Mouse (Mus musculus): ENCODE measurements around the gene Cradd. TPM values are rescaled to one million over a fixed set of nuclear protein-coding genes. Genes with fewer than 3 reads are reported as not detected.

The Cradd gene
- total and polyA plus RNA-seq, 3 experiments, result 1.9 to 9.0 TPM; not detected in 1

GRCm38 (mm10) chr10:95257979-95258378, 66.0 kb downstream of the Cradd start:
- Histone ChIP-seq H3K36me3 (ENCODE audit: control insufficient read depth in 1 of 2, insufficient read depth in 2 of 2, low read length in 2 of 2) (no peaks in the 10 kb centered on the region), H3K4me3 (ENCODE audit: control insufficient read depth in 1 of 2, insufficient read depth in 1 of 2, low read depth in 2 of 2, low read length in 2 of 2) (no peak overlapping the region), H3K27me3 (ENCODE audit: control insufficient read depth in 1 of 2, insufficient read depth in 2 of 2, low read length in 2 of 2) (no peaks in the 10 kb centered on the region), H3K27ac (ENCODE audit: control insufficient read depth, low read depth, low read length) (no peak overlapping the region), H3K79me2 (ENCODE audit: control insufficient read depth, insufficient read depth, low read length, poor library complexity) (no peaks in the 10 kb centered on the region), H3K9ac (ENCODE audit: control insufficient read depth, low read depth, low read length, poor library complexity, severe bottlenecking) (no peak overlapping the region), H3K4me1 (ENCODE audit: control insufficient read depth in 1 of 2, insufficient read depth in 2 of 2, low read length in 2 of 2) (no peaks in the 10 kb centered on the region), H3K9me3 (replicated peaks; ENCODE audit: insufficient read depth, low read length) (no peaks in the 10 kb centered on the region)
- no peak; a peak in 1 of 6 replicates for TF ChIP-seq CTCF (IDR thresholded peaks at IDR 0.05 in 2 of 3, conservative IDR thresholded peaks at IDR 0.05 in 1 of 3; ENCODE audit: control insufficient read depth in 1 of 3, insufficient read depth in 1 of 3, low read depth in 2 of 3, low read length in 3 of 3, poor library complexity in 1 of 3, severe bottlenecking in 1 of 3)
- TF ChIP-seq JUND (IDR thresholded peaks at IDR 0.05; ENCODE audit: low read depth, low read length), result no peak
- no peak for TF ChIP-seq ZC3H11A (IDR thresholded peaks at IDR 0.05; ENCODE audit: low read depth, low read length)
- no peak for TF ChIP-seq MEF2A (IDR thresholded peaks at IDR 0.05; ENCODE audit: extremely low read depth, insufficient replicate concordance, low read depth, low read length, poor library complexity, severe bottlenecking)
- no peak for TF ChIP-seq USF2 (IDR thresholded peaks at IDR 0.05; ENCODE audit: borderline replicate concordance in 1 of 2, insufficient read depth in 1 of 2, low read depth in 1 of 2, low read length in 2 of 2)
- no peak for DNase-seq (ENCODE audit: low read depth, low spot score)

DNA sequence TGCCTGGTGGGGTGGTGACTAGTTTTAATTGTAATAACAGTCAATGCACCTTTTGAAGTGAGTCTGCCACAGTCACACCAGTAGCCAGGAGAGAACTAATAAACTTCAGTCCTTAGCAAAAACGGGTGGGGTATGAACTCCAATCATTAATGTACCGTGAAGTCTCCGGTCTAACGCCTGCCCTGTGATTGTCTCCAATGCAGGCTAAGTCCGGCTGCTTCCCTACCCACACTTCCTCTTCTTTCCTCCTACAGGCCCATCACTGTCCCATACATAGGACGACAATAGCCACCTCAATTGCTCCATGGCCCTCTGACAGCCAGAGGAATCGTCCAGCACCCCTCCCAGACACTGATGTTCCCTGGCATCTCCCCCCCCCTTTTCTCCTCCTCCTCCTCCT, 67.8 kb downstream of the Cradd start:
- H3K9ac ChIP-seq (ENCODE audit: control insufficient read depth, low read depth, low read length, poor library complexity, severe bottlenecking), result no peak overlapping the region
- no peaks in the 10 kb centered on the region for H3K79me2 ChIP-seq (ENCODE audit: control insufficient read depth, insufficient read depth, low read length, poor library complexity)
- no peak overlapping the region for H3K4me3 ChIP-seq (ENCODE audit: control insufficient read depth in 1 of 2, insufficient read depth in 1 of 2, low read depth in 2 of 2, low read length in 2 of 2)
- no peak for TF ChIP-seq RAD21 (IDR thresholded peaks at IDR 0.05; ENCODE audit: low read depth, low read length)
- no peak for TF ChIP-seq POLR2A (IDR thresholded peaks at IDR 0.05; ENCODE audit: control insufficient read depth in 1 of 2, insufficient read depth in 1 of 2, low read depth in 1 of 2, low read length in 2 of 2, poor library complexity in 1 of 2)
- TF ChIP-seq UBTF (IDR thresholded peaks at IDR 0.05; ENCODE audit: borderline replicate concordance, insufficient read depth, low read depth, low read length), result no peak
- TF ChIP-seq CHD2 (IDR thresholded peaks at IDR 0.05; ENCODE audit: low read length), result no peak
- no peak for TF ChIP-seq BHLHE40 (IDR thresholded peaks at IDR 0.05; ENCODE audit: borderline replicate concordance, low read depth, low read length)
- no peak for TF ChIP-seq NELFE (IDR thresholded peaks at IDR 0.05; ENCODE audit: low read depth, low read length)
- H3K36me3 ChIP-seq (ENCODE audit: control insufficient read depth in 1 of 2, insufficient read depth in 2 of 2, low read length in 2 of 2), result no peaks in the 10 kb centered on the region
- no peak overlapping the region for H3K27ac ChIP-seq (ENCODE audit: control insufficient read depth, low read depth, low read length)
- no peaks in the 10 kb centered on the region for H3K27me3 ChIP-seq (ENCODE audit: control insufficient read depth in 1 of 2, insufficient read depth in 2 of 2, low read length in 2 of 2)
- DNase-seq (ENCODE audit: low read depth, low spot score), result no peak
- no peaks in the 10 kb centered on the region for H3K9me3 ChIP-seq (replicated peaks; ENCODE audit: insufficient read depth, low read length)
- no peaks in the 10 kb centered on the region for H3K4me1 ChIP-seq (ENCODE audit: control insufficient read depth in 1 of 2, insufficient read depth in 2 of 2, low read length in 2 of 2)

DNA sequence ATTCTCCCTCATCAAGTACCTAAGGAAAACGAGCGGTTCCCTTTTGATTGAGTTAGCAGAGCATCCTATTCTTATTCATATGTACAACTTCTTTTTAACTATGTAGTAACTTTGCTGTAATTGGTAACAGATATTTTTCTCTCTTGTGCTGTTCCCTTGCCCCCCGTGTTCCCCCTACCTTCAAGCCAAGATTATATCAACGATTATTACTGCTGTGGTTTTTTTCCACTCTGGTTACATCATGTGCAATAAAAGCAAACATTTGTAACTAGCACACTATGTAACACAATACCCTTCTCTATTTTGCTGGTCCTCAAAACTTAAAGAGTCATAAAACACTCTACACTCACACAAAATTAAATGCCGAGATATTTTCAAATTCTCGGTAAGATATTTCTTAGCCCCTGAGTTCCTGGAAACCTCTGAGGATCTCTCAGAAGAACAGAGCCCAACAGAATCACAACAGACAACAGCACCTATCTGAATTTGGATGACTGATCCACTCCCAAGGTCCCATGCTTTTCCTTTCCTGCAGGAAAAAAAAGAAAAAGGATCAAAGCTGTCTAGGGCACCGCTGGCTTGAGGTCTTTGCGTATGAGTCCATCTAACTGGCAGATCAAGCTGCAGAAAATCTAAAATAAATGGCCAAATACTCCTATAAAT, 68.8 kb downstream of the Cradd start:
- Histone ChIP-seq H3K9ac (ENCODE audit: control insufficient read depth, low read depth, low read length, poor library complexity, severe bottlenecking) (no peak overlapping the region), H3K27ac (ENCODE audit: control insufficient read depth, low read depth, low read length) (no peak overlapping the region), H3K27me3 (ENCODE audit: control insufficient read depth in 1 of 2, insufficient read depth in 2 of 2, low read length in 2 of 2) (no peaks in the 10 kb centered on the region), H3K79me2 (ENCODE audit: control insufficient read depth, insufficient read depth, low read length, poor library complexity) (no peaks in the 10 kb centered on the region), H3K4me3 (ENCODE audit: control insufficient read depth in 1 of 2, insufficient read depth in 1 of 2, low read depth in 2 of 2, low read length in 2 of 2) (no peak overlapping the region), H3K9me3 (replicated peaks; ENCODE audit: insufficient read depth, low read length) (no peaks in the 10 kb centered on the region), H3K36me3 (ENCODE audit: control insufficient read depth in 1 of 2, insufficient read depth in 2 of 2, low read length in 2 of 2) (no peaks in the 10 kb centered on the region), H3K4me1 (ENCODE audit: control insufficient read depth in 1 of 2, insufficient read depth in 2 of 2, low read length in 2 of 2) (no peaks in the 10 kb centered on the region)
- DNase-seq (ENCODE audit: low read depth, low spot score), result no peak
- TF ChIP-seq NRF1 (IDR thresholded peaks at IDR 0.05; ENCODE audit: insufficient read depth, low read depth, low read length, poor library complexity, severe bottlenecking) (no peak), ELF1 (IDR thresholded peaks at IDR 0.05; ENCODE audit: low read depth, low read length) (no peak), POLR2AphosphoS2 (IDR thresholded peaks at IDR 0.05; ENCODE audit: low read length) (no peak), TAL1 (IDR thresholded peaks at IDR 0.05; ENCODE audit: low read length) (no peak), MEF2A (IDR thresholded peaks at IDR 0.05; ENCODE audit: extremely low read depth, insufficient replicate concordance, low read depth, low read length, poor library complexity, severe bottlenecking) (no peak), E2F4 (IDR thresholded peaks at IDR 0.05; ENCODE audit: borderline replicate concordance, low read depth, low read length) (no peak), ZC3H11A (IDR thresholded peaks at IDR 0.05; ENCODE audit: low read depth, low read length) (no peak), GABPA (IDR thresholded peaks at IDR 0.05; ENCODE audit: low read depth, low read length) (no peak), USF1 (IDR thresholded peaks at IDR 0.05; ENCODE audit: low read depth, low read length) (no peak)
